Mouse (Mus musculus) thymus, postnatal 14 days (tissue): ENCODE measurements at regions not wholly inside any gene's neighbourhood (a gene's known extent, or its start where the extent isn't known, plus 50 kb on each side); places are given as distances from the start of the nearest gene placed in this dataset.

Experiments
- DNase-seq: peaks from one replicate; pipeline ENCODE4 v3.0.0; 2021

- no peak for DNase-seq
These were observed 246.8 kb downstream of the Grpr start for GRCm38 (mm10) chrX:163302697-163303096.

DNA sequence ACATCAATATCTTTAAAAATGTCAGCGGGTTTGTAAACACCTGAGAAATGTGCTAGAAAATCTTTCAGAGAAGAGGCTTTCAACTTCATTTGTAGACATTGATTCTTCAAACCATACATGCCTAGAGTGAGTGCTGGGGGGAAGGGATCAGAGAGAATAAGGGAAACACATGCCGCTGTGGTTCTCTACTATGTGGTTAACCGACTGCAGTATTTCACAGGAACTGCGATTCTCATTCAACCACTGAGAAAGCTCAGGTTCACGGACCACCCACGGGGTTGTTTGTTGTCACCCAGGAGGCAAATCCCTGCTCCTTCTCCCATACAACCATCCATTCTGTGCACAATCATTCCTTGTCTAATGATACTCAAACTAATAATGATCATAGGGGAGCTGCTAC lies 248.4 kb downstream of the Grpr start:
- DNase-seq, result no peak

GRCm38 (mm10) chrX:163296956-163297628 lies 252.4 kb downstream of the Grpr start:
- DNase-seq, result no peak

DNA sequence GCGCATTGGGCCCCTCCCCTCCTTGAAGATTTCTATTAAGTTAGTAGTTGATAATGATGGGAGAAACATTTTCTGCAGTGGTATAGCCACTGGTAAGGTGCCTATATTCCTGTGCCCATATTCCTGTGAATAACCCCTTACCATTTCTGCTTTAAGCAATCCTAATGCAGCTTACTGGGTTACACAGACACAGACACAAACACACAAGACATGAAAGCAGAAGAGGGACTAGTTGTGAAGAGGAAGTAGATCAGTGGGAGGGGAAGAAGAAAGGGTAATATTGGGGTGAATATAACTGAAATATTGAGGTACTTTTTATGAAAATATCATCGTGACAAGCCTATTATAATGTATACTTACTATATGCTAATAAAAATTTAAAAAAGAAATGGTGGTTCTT lies 288.2 kb downstream of the Grpr start:
- no peak for DNase-seq

- no peak for DNase-seq
These were observed 288.6 kb upstream of the S100g start for GRCm38 (mm10) chrX:163253048-163253447.

DNA sequence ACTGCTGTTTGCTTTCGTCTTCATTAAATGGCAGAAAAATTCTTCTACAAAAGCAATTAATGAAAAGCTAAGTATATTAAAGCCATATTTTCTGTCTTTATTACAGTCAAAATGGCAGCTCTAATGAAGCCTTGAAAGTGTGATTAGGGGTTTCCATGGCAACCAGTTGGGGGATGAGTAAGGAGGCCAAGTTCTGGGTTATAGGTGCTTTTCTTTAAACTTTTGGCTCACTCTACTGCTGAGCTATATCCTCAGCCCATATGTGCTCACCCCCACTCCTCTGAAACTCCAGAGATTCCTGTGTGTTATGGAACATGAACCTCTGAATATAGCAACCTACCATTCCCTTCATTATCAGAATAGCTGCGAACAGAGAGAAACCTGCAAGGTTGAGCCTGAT lies 240.9 kb upstream of the S100g start:
- no peak for DNase-seq

- DNase-seq, result no peak
These were observed 239.0 kb upstream of the S100g start for GRCm38 (mm10) chrX:163203446-163203845.

- DNase-seq, result peak; percentile 4
These were observed 217.2 kb upstream of the S100g start for GRCm38 (mm10) chrX:163181588-163181987.

GRCm38 (mm10) chrX:163164810-163165209 lies 200.4 kb upstream of the S100g start:
- no peak for DNase-seq

DNA sequence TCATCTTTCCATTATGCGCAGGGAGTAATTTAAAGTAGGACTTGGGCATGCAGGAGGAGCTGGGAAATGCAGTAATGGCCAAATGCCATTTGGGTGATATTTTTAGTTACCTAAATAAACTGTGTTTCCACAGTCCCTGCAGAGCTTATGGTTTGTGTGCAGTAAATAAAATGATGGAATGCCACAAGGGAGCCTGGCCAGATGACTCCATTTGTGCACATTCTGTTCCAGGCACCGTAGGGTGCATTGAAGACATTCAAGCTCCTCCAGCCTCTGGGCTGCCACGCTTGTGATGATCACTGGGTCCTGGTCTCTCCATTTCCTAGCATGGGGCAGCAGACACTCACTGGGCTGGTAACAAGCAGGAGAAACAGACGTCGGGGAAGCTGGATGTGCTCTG lies 190.9 kb upstream of the S100g start:
- DNase-seq, result no peak

GRCm38 (mm10) chrX:163151970-163152369 lies 187.6 kb upstream of the S100g start:
- DNase-seq, result no peak

DNA sequence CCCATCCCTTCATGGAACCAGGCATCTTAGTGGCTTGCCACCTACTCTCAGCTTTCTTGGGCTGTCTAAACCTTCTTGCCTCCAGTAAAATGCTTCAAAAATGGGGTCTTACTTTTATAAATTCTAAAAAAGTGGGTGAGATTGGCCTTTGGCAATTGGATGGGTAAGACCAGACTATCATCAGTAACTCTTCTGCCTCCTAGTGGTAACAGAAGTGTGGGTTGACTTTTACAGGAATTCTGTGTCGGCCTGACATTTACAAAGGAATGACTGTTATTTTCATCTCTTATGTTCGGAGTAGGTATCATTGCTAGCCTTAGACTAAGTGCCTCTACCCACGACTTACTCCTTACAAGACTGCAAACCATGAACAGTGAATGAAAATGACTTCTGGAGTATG lies 180.1 kb upstream of the S100g start:
- no peak for DNase-seq

DNA sequence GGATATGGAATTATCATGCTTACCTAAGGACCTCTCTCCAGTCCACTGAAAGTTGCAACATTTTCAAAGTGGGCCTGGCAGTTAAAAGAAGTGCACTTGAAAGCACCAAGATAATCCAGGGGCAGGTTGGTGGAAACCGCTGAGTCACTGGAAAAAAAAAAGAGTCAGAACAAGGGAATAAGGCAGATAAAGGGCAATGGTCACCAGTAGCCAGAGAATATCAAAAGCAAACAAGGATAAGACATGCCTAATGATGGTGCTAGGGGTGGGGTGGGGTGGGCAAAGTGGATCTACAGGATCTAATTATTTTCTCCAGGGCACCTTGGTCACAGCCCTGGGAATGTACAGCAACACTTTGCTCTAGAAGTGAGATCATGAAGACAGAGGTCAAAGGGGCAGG lies 175.1 kb upstream of the S100g start:
- DNase-seq, result no peak

GRCm38 (mm10) chrX:163128626-163129025 lies 164.2 kb upstream of the S100g start:
- DNase-seq, result no peak

- DNase-seq, result no peak
These were observed 153.4 kb upstream of the S100g start for GRCm38 (mm10) chrX:163117681-163118393.

GRCm38 (mm10) chrX:163117237-163117636 lies 152.8 kb upstream of the S100g start:
- no peak for DNase-seq

DNA sequence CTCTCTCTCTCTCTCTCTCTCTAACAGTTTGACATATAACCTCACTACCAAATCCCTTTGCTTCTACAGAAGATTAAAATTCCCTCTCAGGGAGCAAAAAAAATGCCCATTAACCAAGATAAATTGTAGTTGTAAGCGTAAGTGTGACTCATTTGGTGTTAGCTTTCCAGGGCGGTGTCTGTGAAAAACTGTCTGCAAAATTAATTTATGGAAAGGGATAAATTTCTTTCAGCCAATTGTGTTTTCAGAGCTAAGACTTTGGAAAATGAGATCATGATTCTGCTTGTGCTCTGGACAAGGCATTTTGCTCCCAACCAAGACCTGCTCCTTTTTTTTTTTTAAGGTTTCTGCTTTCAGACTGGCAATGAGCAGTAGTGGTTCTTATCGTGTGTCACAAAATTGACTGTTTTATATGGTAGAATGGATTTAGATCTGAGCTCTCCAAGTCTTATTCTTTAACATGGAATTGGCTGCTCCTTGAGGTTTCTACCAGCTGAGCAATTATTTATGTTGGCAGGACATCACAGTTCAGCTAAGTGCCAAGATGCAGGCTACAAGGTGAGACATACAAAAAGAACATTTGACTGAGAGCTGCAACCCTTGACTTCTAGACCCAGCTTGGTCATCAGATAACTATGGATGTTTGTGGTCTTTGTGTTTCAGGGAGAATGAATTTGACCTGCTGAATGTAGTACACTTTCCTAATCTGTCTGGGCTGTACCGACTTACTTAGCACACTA lies 130.8 kb upstream of the S100g start:
- DNase-seq, result no peak
